Mouse (Mus musculus) kidney, adult 2 months (tissue): ENCODE results near the gene Synj1. TPM values are rescaled to one million over a fixed set of nuclear protein-coding genes. Genes with fewer than 3 reads are reported as not detected.

Experiments used
- DNase-seq: peaks from one replicate; pipeline ENCODE4 v3.0.0; 2021
- H3K27ac ChIP-seq: fragments of 200-500 bp; 2 replicates; pipeline ENCODE4 v1.5.1; 2012; ENCODE audit warnings: low read depth, low read length, control low read depth, inconsistent platforms; ENCODE audit not compliant: insufficient read depth
- H3K27me3 ChIP-seq: fragments of 200-500 bp; replicated peaks from 2 replicates; pipeline ENCODE4 v1.6.1; 2012; ENCODE audit warnings: mild to moderate bottlenecking, moderate library complexity, low read length, inconsistent platforms; ENCODE audit not compliant: control insufficient read depth, insufficient read depth
- H3K36me3 ChIP-seq: fragments of 200-500 bp; 2 replicates; pipeline ENCODE4 v1.6.1; 2012; ENCODE audit warnings: mild to moderate bottlenecking, moderate library complexity, low read length, inconsistent platforms; ENCODE audit not compliant: control insufficient read depth, insufficient read depth
- H3K4me1 ChIP-seq: fragments of 200-500 bp; 2 replicates; pipeline ENCODE4 v1.6.1; 2011; ENCODE audit warnings: low read length; ENCODE audit not compliant: control insufficient read depth, insufficient read depth
- H3K4me3 ChIP-seq: fragments of 200-500 bp; 2 replicates; pipeline ENCODE4 v1.5.1; 2011; ENCODE audit warnings: mild to moderate bottlenecking, low read depth, low read length, control low read depth; ENCODE audit not compliant: insufficient read depth
- CTCF ChIP-seq: fragments of 200-500 bp; conservative IDR thresholded peaks from 2 replicates; pipeline ENCODE4 v1.5.1; 2011; ENCODE audit warnings: low read depth, mild to moderate bottlenecking, control low read depth, low read length, moderate library complexity, mixed read lengths; ENCODE audit not compliant: insufficient read depth, insufficient read length
- POLR2A ChIP-seq: fragments of 200-500 bp; IDR thresholded peaks from one replicate; pipeline ENCODE4 v1.6.1; 2011; ENCODE audit warnings: low read depth, low read length, control low read depth
- WGBS: fragments of 180-500 bp; shearing (Covaris S2); methylation state at CpG from one replicate; pipeline ENCODE4 v1.1.7; 2018; 5-methylcytosine and 5-hydroxymethylcytosine counted together
- polyA plus RNA-seq: library from polyadenylated mRNA; depleted of rRNA; stranded (reverse); fragments of >200 nt; gene quantifications from 2 replicates; pipeline ENCODE4 v1.2.3, GENCODE M21; 2012

Gene Synj1
- polyA plus RNA-seq, 1 experiment = 24.8 TPM

- 90% methylated on average over 8 of the region's 8 CpGs for WGBS
- Histone ChIP-seq H3K4me3 (no peak overlapping the region), H3K36me3 (peaks cover 10% of the 10 kb centered on the region), H3K4me1 (no peaks in the 10 kb centered on the region), H3K27me3 (no peaks in the 10 kb centered on the region), H3K27ac (no peak overlapping the region)
- DNase-seq = no peak
- no peak for TF ChIP-seq POLR2A
- no peak for TF ChIP-seq CTCF
Measured at GRCm38 (mm10) chr16:91029161-91029743, 18.1 kb upstream of the Synj1 start.

- no peak for DNase-seq
- no peak overlapping the region for H3K4me3 ChIP-seq
- H3K36me3 ChIP-seq = peaks cover 8% of the 10 kb centered on the region
- TF ChIP-seq CTCF (no peak), POLR2A (no peak)
- no peaks in the 10 kb centered on the region for H3K4me1 ChIP-seq
- WGBS = 88% methylated on average over 4 of the region's 4 CpGs
- H3K27me3 ChIP-seq = no peaks in the 10 kb centered on the region
- H3K27ac ChIP-seq = no peak overlapping the region
Measured at GRCm38 (mm10) chr16:91026290-91026689, 15.2 kb upstream of the Synj1 start.

GRCm38 (mm10) chr16:91023384-91023783 lies 12.3 kb upstream of the Synj1 start:
- peaks cover 8% of the 10 kb centered on the region for H3K36me3 ChIP-seq
- no peaks in the 10 kb centered on the region for H3K27me3 ChIP-seq
- DNase-seq = no peak
- no peak overlapping the region for H3K4me3 ChIP-seq
- no peak overlapping the region for H3K27ac ChIP-seq
- no peaks in the 10 kb centered on the region for H3K4me1 ChIP-seq
- TF ChIP-seq POLR2A (no peak), CTCF (peak; percentile 42)
- 93% methylated on average over 1 of the region's 1 CpGs for WGBS

GRCm38 (mm10) chr16:91020842-91021483 lies 9.9 kb upstream of the Synj1 start:
- 87% methylated on average over 10 of the region's 10 CpGs for WGBS
- TF ChIP-seq POLR2A (no peak), CTCF (no peak)
- no peak for DNase-seq
- peaks cover 10% of the 10 kb centered on the region for H3K36me3 ChIP-seq
- no peak overlapping the region for H3K27ac ChIP-seq
- H3K4me1 ChIP-seq = no peaks in the 10 kb centered on the region
- H3K4me3 ChIP-seq = no peak overlapping the region
- no peaks in the 10 kb centered on the region for H3K27me3 ChIP-seq

GRCm38 (mm10) chr16:91019476-91019875 lies 8.4 kb upstream of the Synj1 start:
- Histone ChIP-seq H3K4me3 (no peak overlapping the region), H3K27me3 (no peaks in the 10 kb centered on the region), H3K36me3 (peaks cover 6% of the 10 kb centered on the region), H3K4me1 (no peaks in the 10 kb centered on the region), H3K27ac (no peak overlapping the region)
- TF ChIP-seq POLR2A = no peak
- TF ChIP-seq CTCF = no peak
- WGBS = 86% methylated on average over 4 of the region's 4 CpGs
- no peak for DNase-seq

- 85% methylated on average over 4 of the region's 4 CpGs for WGBS
- no peak for DNase-seq
Measured at GRCm38 (mm10) chr16:91015761-91016160, 4.7 kb upstream of the Synj1 start.

GRCm38 (mm10) chr16:91011847-91012246 lies 739 bp upstream of the Synj1 start:
- H3K4me3 ChIP-seq = no peak overlapping the region
- no peak overlapping the region for H3K27ac ChIP-seq
- H3K27me3 ChIP-seq = no peaks in the 10 kb centered on the region
- TF ChIP-seq POLR2A (no peak), CTCF (no peak)
- 21% methylated on average over 3 of the region's 3 CpGs for WGBS
- no peaks in the 10 kb centered on the region for H3K36me3 ChIP-seq
- no peak for DNase-seq
- H3K4me1 ChIP-seq = no peaks in the 10 kb centered on the region

More at GRCm38 (mm10) chr16:91015761-91016160, 4.7 kb upstream of the Synj1 start:
- Histone ChIP-seq H3K27me3 (no peaks in the 10 kb centered on the region), H3K27ac (no peak overlapping the region), H3K4me1 (no peaks in the 10 kb centered on the region), H3K4me3 (no peak overlapping the region), H3K36me3 (peaks cover 1% of the 10 kb centered on the region; the same call in 1 of the 2 replicates)
- TF ChIP-seq POLR2A = no peak
- TF ChIP-seq CTCF = no peak
